Mouse (Mus musculus): ENCODE data around the gene Apom. TPM values are rescaled to one million over a fixed set of nuclear protein-coding genes. Genes with fewer than 3 reads are reported as not detected.
"Not testable (repeated sequence)": the region's sequence is repeated elsewhere in the genome, so short reads cannot be mapped to it uniquely, and the experiment has no call there.

Gene Apom
- polyA plus RNA-seq, 1 experiment from 2014 or later: 0.56 TPM

GRCm38 (mm10) chr17:35134801-35135590 lies 3.1 kb upstream of the Apom start, which contains the start of gene Bag6:
Bag6 (plus strand) TSS chr17:35135178.
- under 1% methylated on average over 66 of the region's 66 CpGs for WGBS
- Histone ChIP-seq H3K9me3 (replicated peaks) (no peaks in the 10 kb centered on the region), H3K4me1 (peaks cover 14% of the 10 kb centered on the region), H3K4me3 (peak within 1 kb of the TSS; percentile 85), H3K36me3 (peaks cover 32% of the 10 kb centered on the region), H3K27ac (peak within 1 kb of the TSS; percentile 97), H3K27me3 (ENCODE audit: low read depth, poor library complexity, severe bottlenecking) (no peaks in the 10 kb centered on the region)
- DNase-seq (ENCODE audit: low spot score): peak; percentile 96

DNA sequence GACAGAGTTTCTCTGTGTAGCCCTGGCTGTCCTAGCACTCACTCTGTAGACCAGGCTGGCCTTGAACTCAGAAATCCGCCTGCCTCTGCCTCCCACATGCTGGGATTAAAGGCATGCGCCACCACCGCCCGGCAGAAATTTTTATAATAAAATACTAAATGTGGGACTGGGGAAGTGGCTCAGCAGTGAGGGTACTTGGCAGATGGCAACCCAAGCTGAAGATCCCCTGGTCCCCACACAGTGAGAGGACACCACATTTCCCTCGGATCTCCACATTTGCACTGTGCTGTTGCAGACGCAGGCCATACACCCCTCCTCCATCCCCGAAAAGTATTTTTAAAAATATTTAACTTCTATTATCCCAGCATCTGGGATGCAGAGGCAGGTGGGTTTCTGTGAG lies 1.7 kb upstream of the Apom start:
- Histone ChIP-seq H3K27ac (no peak overlapping the region), H3K36me3 (peaks cover 24% of the 10 kb centered on the region), H3K27me3 (ENCODE audit: low read depth, poor library complexity, severe bottlenecking) (no peaks in the 10 kb centered on the region), H3K4me3 (no peak overlapping the region), H3K9me3 (replicated peaks) (no peaks in the 10 kb centered on the region), H3K4me1 (peaks cover 21% of the 10 kb centered on the region)
- 97% methylated on average over 7 of the region's 7 CpGs for WGBS
- DNase-seq (ENCODE audit: low spot score): no peak

- no peak overlapping the region for H3K4me3 ChIP-seq
- peaks cover 20% of the 10 kb centered on the region for H3K36me3 ChIP-seq
- peaks cover 26% of the 10 kb centered on the region for H3K4me1 ChIP-seq
- no peaks in the 10 kb centered on the region for H3K9me3 ChIP-seq (replicated peaks)
- H3K27me3 ChIP-seq (ENCODE audit: low read depth, poor library complexity, severe bottlenecking): no peaks in the 10 kb centered on the region
- 78% methylated on average over 3 of the region's 3 CpGs for WGBS
- no peak for DNase-seq (ENCODE audit: low spot score)
- no peak overlapping the region for H3K27ac ChIP-seq
Observed at GRCm38 (mm10) chr17:35132174-35132560, 317 bp upstream of the Apom start.

GRCm38 (mm10) chr17:35131038-35131437 lies 812 bp downstream of the Apom start:
- no peak for DNase-seq (ENCODE audit: low spot score)
- Histone ChIP-seq H3K36me3 (peaks cover 21% of the 10 kb centered on the region), H3K4me3 (no peak overlapping the region), H3K27me3 (ENCODE audit: low read depth, poor library complexity, severe bottlenecking) (no peaks in the 10 kb centered on the region), H3K9me3 (replicated peaks) (no peaks in the 10 kb centered on the region), H3K4me1 (peaks cover 27% of the 10 kb centered on the region), H3K27ac (no peak overlapping the region)
- WGBS: 91% methylated on average over 8 of the region's 8 CpGs

- 77% methylated on average over 11 of the region's 11 CpGs for WGBS
- no peak for DNase-seq (ENCODE audit: low spot score)
- Histone ChIP-seq H3K4me1 (peaks cover 36% of the 10 kb centered on the region), H3K36me3 (peaks cover 34% of the 10 kb centered on the region), H3K27ac (no peak overlapping the region), H3K27me3 (ENCODE audit: low read depth, poor library complexity, severe bottlenecking) (no peaks in the 10 kb centered on the region), H3K4me3 (no peak overlapping the region), H3K9me3 (replicated peaks) (no peaks in the 10 kb centered on the region)
Observed at GRCm38 (mm10) chr17:35128996-35129395, 2.9 kb downstream of the Apom start.

- peaks cover 44% of the 10 kb centered on the region for H3K36me3 ChIP-seq
- no peaks in the 10 kb centered on the region for H3K9me3 ChIP-seq (replicated peaks)
- WGBS: 75% methylated on average over 13 of the region's 13 CpGs
- H3K4me3 ChIP-seq: peak overlapping the region; percentile 64
- peaks cover 41% of the 10 kb centered on the region for H3K4me1 ChIP-seq
- H3K27me3 ChIP-seq (ENCODE audit: low read depth, poor library complexity, severe bottlenecking): no peaks in the 10 kb centered on the region
- DNase-seq (ENCODE audit: low spot score): no peak
- peak overlapping the region; percentile 89 for H3K27ac ChIP-seq
Observed at GRCm38 (mm10) chr17:35127017-35127416, 4.8 kb downstream of the Apom start.

DNA sequence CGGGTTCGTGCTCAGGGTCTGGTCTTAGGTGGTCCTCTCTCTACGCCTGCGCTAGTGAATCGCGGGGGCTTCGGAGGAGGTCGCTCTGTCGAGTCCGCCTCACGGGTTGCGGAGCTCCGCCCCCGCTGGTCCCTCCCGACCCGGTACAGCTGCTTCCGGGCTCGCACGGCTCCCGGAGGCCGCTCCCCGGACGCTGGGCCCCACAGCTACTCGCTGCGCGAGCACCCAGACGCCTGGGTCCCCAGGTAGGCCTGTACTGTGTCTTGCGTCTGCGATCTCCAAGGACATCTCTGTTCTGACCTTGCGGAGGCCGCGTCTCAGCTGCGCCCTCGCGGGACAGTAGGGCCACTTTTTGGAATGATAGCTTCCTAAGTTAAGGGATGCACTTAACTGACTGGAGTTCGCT lies 5.6 kb downstream of the Apom start, which contains the start of gene D17H6S53E:
Gene D17H6S53E, plus strand, starts transcription at position 168 of the 406 bp plus-strand sequence.
- Histone ChIP-seq H3K9me3 (replicated peaks) (no peaks in the 10 kb centered on the region), H3K36me3 (peaks cover 44% of the 10 kb centered on the region)
- WGBS: under 1% methylated on average over 36 of the region's 36 CpGs

GRCm38 (mm10) chr17:35125578-35125977 lies 6.3 kb downstream of the Apom start:
- H3K27ac ChIP-seq: 0 out of 2 replicates have a peak overlapping the region, but pooled peaks have one; percentile 54

More for the DNA sequence above, 5.6 kb downstream of the Apom start, which contains the start of gene D17H6S53E:
- Histone ChIP-seq H3K27me3 (ENCODE audit: low read depth, poor library complexity, severe bottlenecking) (no peaks in the 10 kb centered on the region), H3K4me3 (peak within 1 kb of the TSS; percentile 64), H3K27ac (peak within 1 kb of the TSS; percentile 89), H3K4me1 (peaks cover 44% of the 10 kb centered on the region)
- peak; percentile 83 for DNase-seq (ENCODE audit: low spot score)

DNA sequence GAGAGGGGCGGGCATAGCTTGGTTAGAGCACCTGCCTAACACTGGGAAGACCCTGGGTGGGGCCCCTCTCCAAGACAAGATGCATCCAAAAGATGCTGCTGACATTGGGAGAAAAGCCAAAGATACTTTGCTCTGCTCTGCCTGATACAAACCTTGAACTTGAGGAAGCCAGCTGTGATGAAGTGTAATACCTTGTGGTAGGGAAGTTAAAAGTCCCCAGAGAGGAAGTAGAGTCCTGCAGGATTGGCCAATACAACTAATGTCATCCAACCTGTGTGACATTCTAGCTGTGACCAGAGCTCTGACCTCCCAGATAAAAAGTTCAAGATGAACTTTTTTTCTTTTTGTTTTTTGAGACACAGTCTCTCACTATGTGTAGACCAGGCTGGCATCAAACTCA lies 6.8 kb downstream of the Apom start:
- H3K36me3 ChIP-seq: peaks cover 39% of the 10 kb centered on the region
- no peaks in the 10 kb centered on the region for H3K9me3 ChIP-seq (replicated peaks)
- H3K4me3 ChIP-seq: 0 out of 2 replicates have a peak overlapping the region, but pooled peaks have one; percentile 1
- H3K4me1 ChIP-seq: peaks cover 50% of the 10 kb centered on the region
- H3K27me3 ChIP-seq (ENCODE audit: low read depth, poor library complexity, severe bottlenecking): no peaks in the 10 kb centered on the region
- DNase-seq (ENCODE audit: low spot score): no peak
- WGBS: 93% methylated on average over 1 of the region's 1 CpGs
- H3K27ac ChIP-seq: no peak overlapping the region

More at GRCm38 (mm10) chr17:35125578-35125977, 6.3 kb downstream of the Apom start:
- WGBS: 37% methylated on average over 6 of the region's 6 CpGs
- Histone ChIP-seq H3K27me3 (ENCODE audit: low read depth, poor library complexity, severe bottlenecking) (no peaks in the 10 kb centered on the region), H3K4me1 (peaks cover 45% of the 10 kb centered on the region), H3K4me3 (peak overlapping the region; percentile 64), H3K9me3 (replicated peaks) (no peaks in the 10 kb centered on the region), H3K36me3 (peaks cover 41% of the 10 kb centered on the region)
- DNase-seq (ENCODE audit: low spot score): no peak

- Histone ChIP-seq H3K4me1 (peaks cover 57% of the 10 kb centered on the region), H3K36me3 (peaks cover 45% of the 10 kb centered on the region), H3K4me3 (0 out of 2 replicates have a peak overlapping the region, but pooled peaks have one; percentile 1)
- H3K9me3 ChIP-seq (replicated peaks); H3K27me3 ChIP-seq (ENCODE audit: low read depth, poor library complexity, severe bottlenecking); DNase-seq (ENCODE audit: low spot score); H3K27ac ChIP-seq: not testable (repeated sequence)
- WGBS: 92% methylated on average over 12 of the region's 12 CpGs
Observed at GRCm38 (mm10) chr17:35124261-35124896, 7.5 kb downstream of the Apom start.

DNA sequence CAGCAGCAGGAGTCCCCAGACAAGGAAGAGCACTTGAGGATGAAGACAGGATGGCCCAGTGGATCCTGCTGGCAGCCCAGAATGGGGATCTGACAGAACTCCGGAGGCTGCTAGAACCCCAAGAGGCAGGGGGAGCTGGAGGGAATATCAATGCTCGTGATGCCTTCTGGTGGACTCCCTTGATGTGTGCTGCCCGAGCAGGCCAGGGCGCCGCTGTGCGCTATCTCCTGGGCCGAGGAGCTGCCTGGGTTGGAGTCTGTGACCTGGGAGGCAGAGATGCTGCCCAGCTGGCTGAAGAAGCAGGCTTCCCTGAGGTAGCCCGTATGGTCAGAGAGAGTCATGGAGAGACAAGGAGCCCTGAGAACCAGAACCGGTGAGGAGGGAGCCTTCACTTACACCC lies 8.6 kb downstream of the Apom start:
- not testable (repeated sequence) for H3K9me3 ChIP-seq (replicated peaks); H3K4me3 ChIP-seq; H3K27me3 ChIP-seq (ENCODE audit: low read depth, poor library complexity, severe bottlenecking); H3K27ac ChIP-seq; DNase-seq (ENCODE audit: low spot score)
- Histone ChIP-seq H3K36me3 (peaks cover 48% of the 10 kb centered on the region), H3K4me1 (peaks cover 49% of the 10 kb centered on the region)
- WGBS: 92% methylated on average over 9 of the region's 9 CpGs

DNA sequence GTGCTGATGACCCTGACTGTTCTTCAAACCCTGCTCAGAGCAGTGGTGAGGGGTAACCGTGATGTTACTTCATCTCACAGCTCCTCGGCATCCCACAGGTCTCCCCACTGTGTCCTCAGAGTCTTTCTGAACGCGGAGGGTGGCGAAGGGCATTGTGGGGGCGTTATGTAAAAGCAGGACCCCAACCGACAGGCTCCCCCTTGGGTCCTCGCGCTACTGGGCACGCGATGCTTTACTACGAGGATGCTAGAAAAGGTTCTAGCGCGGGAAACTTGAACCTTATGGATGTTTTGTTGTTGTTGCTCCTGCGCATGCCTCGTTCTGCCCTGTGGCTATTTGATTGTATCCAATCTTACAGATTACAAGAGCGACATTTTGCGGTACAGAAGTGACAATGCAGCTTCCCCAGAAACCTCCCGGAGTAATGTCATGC lies 10.0 kb downstream of the Apom start, which contains the start of gene Csnk2b:
Gene Csnk2b, minus strand, starts transcription at position 183 of the 433 bp plus-strand sequence.
- H3K36me3 ChIP-seq: peaks cover 51% of the 10 kb centered on the region
- H3K4me3 ChIP-seq: peak within 1 kb of the TSS; percentile 89
- DNase-seq (ENCODE audit: low spot score): peak; percentile 70
- WGBS: 1% methylated on average over 19 of the region's 19 CpGs
- peaks cover 38% of the 10 kb centered on the region for H3K4me1 ChIP-seq
- no peaks in the 10 kb centered on the region for H3K27me3 ChIP-seq (ENCODE audit: low read depth, poor library complexity, severe bottlenecking)
- H3K9me3 ChIP-seq (replicated peaks): no peaks in the 10 kb centered on the region
- peak within 1 kb of the TSS; percentile 90 for H3K27ac ChIP-seq

All from limb, embryonic 10.5 days (tissue).